Mouse (Mus musculus) kidney, embryonic 14.5 days (tissue): ENCODE results near the gene Best3. TPM values are rescaled to one million over a fixed set of nuclear protein-coding genes. Genes with fewer than 3 reads are reported as not detected.

Experiments used
- ATAC-seq: fragments of 200-750 bp; cut with Nextera tagmentation; 2 replicates; pipeline ENCODE4 v1.8.0; 2017; ENCODE audit warnings: moderate number of reproducible peaks, mild to moderate bottlenecking, moderate TSS enrichment, moderate library complexity; ENCODE audit not compliant: low FRiP score, low TSS enrichment
- H3K27ac ChIP-seq: fragments of 300-500 bp; sonication (generic); 2 replicates; pipeline ENCODE4 v1.5.1; 2014; ENCODE audit warnings: low read depth, mild to moderate bottlenecking, low read length, moderate library complexity, mixed read lengths
- H3K27me3 ChIP-seq: fragments of 300-500 bp; sonication (generic); 2 replicates; pipeline ENCODE4 v1.6.1; 2014; ENCODE audit warnings: mild to moderate bottlenecking, low read length; ENCODE audit not compliant: control insufficient read depth, insufficient read depth
- H3K36me3 ChIP-seq: fragments of 300-500 bp; sonication (generic); 2 replicates; pipeline ENCODE4 v1.6.1; 2014; ENCODE audit warnings: low read length, mixed read lengths; ENCODE audit not compliant: control insufficient read depth, insufficient read depth
- H3K4me1 ChIP-seq: fragments of 300-500 bp; sonication (generic); 2 replicates; pipeline ENCODE4 v1.6.1; 2014; ENCODE audit warnings: low read length, mixed read lengths; ENCODE audit not compliant: control insufficient read depth, insufficient read depth
- H3K4me2 ChIP-seq: fragments of 300-500 bp; sonication (generic); replicated peaks from 2 replicates; pipeline ENCODE4 v1.6.1; 2014; ENCODE audit warnings: low read depth, mild to moderate bottlenecking, low read length
- H3K4me3 ChIP-seq: fragments of 300-500 bp; sonication (generic); 2 replicates; pipeline ENCODE4 v1.5.1; 2014; ENCODE audit warnings: mild to moderate bottlenecking, low read length
- H3K9ac ChIP-seq: fragments of 300-500 bp; sonication (generic); 2 replicates; pipeline ENCODE4 v1.6.1; 2014; ENCODE audit warnings: low read depth, mild to moderate bottlenecking, low read length, moderate library complexity
- H3K9me3 ChIP-seq: fragments of 300-500 bp; sonication (generic); 2 replicates; pipeline ENCODE4 v1.6.1; 2016; ENCODE audit warnings: low read length; ENCODE audit not compliant: control insufficient read depth
- WGBS: fragments of 180-500 bp; shearing (Covaris S2); extraction: QIAGEN DNeasy Blood & Tissue Kit; methylation state at CpG from one replicate; pipeline ENCODE4 v1.1.7; 2014; 5-methylcytosine and 5-hydroxymethylcytosine counted together
- polyA plus RNA-seq: library from polyadenylated mRNA; unstranded; fragments of >200 nt; fragmentation: Nextera tagmentation; extraction: Ambion mirVana; gene quantifications from 2 replicates; pipeline ENCODE4 v1.2.1, GENCODE M21; 2014

Best3 gene
- polyA plus RNA-seq = not detected in 2 replicates

DNA sequence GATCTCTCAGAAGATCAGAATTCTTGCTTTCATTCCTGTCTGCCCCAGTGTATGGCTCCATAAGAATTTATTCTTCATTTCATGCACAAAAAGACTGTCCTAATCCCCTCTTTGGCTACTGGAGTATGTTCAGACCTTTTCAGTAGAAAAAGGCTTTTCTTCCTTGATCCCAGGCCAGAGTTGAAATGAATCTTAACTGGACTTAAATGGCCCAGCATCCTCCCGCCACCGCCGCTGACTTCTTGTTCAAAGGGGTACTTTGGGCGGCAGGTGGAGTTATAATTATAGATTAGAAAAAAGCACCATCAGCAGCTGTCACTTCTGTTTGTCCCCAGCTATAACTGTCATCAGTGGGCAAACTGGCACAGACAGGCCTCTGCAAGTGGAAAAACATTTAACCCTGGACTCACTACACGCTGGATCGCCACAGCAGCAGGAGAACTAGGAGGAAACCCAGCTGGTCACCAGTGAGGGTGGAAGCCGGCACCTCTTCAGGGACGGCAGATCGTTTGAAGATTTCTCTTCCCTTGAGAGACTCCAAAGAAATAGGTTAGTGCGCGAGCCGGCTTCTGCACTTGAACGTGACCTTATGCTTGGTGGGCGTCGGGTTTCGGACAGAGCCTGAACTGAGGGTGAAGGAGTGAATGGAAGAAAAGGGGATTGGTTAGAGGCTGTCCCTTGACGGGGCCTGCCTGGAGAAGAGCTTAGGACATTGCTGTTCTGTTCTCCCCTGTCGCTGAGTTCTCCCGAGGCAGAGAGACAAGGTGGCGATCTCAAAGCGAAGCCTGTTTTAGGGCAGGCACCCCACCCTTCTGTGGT lies at the start of gene Best3:
TSS of gene Best3 (plus strand) at position 51 of the 819 bp plus-strand sequence.
- Histone ChIP-seq H3K27ac (no peak within 1 kb of the TSS), H3K36me3 (no peaks in the 10 kb centered on the region), H3K4me1 (0 out of 2 replicates have a peak, but pooled peaks cover 6% of the 10 kb centered on the region), H3K27me3 (no peaks in the 10 kb centered on the region), H3K4me3 (no peak within 1 kb of the TSS), H3K9me3 (no peaks in the 10 kb centered on the region), H3K4me2 (no peak within 1 kb of the TSS; the same call in 1 of the 2 replicates), H3K9ac (0 out of 2 replicates have a peak within 1 kb of the TSS, but pooled peaks have one; percentile 8)
- 31% methylated on average over 21 of the region's 21 CpGs for WGBS
- ATAC-seq = 0 out of 2 replicates have a peak, but pooled peaks have one; percentile 39

- Histone ChIP-seq H3K36me3 (peaks cover 21% of the 10 kb centered on the region), H3K27ac (no peak overlapping the region), H3K9me3 (peaks cover 5% of the 10 kb centered on the region), H3K9ac (no peak overlapping the region), H3K4me3 (no peak overlapping the region), H3K4me1 (0 out of 2 replicates have a peak, but pooled peaks cover 6% of the 10 kb centered on the region), H3K4me2 (no peak overlapping the region), H3K27me3 (no peaks in the 10 kb centered on the region)
- ATAC-seq = no peak
- whole genome bisulfite sequencing = 88% methylated on average over 6 of the region's 6 CpGs
Measured at GRCm38 (mm10) chr10:116943025-116943424, 43.1 kb upstream of the Best3 start.

DNA sequence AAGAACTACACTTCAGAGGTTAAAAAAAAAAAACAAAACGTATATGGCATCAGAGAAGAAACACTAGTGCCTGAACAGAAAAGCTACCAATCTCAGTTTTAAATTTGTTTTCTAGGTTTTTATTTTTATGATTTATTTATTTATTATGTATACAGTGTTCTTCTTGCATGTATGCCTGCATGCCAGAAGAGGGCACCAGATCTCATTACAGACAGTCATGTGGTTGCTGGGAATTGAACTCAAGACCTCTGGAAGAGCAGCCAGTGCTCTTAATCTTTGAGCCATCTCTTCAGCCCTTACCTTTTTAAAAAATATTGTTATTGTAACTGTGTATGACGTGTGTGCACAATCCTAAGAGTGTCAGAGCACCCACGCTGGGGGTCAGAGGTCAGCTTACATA lies 42.0 kb upstream of the Best3 start:
- Histone ChIP-seq H3K4me2 (no peak overlapping the region), H3K9me3 (peaks cover 5% of the 10 kb centered on the region), H3K27ac (no peak overlapping the region), H3K9ac (no peak overlapping the region), H3K27me3 (no peaks in the 10 kb centered on the region), H3K36me3 (peaks cover 10% of the 10 kb centered on the region), H3K4me3 (no peak overlapping the region), H3K4me1 (0 out of 2 replicates have a peak, but pooled peaks cover 6% of the 10 kb centered on the region)
- WGBS = 86% methylated on average over 3 of the region's 3 CpGs
- no peak for ATAC-seq

DNA sequence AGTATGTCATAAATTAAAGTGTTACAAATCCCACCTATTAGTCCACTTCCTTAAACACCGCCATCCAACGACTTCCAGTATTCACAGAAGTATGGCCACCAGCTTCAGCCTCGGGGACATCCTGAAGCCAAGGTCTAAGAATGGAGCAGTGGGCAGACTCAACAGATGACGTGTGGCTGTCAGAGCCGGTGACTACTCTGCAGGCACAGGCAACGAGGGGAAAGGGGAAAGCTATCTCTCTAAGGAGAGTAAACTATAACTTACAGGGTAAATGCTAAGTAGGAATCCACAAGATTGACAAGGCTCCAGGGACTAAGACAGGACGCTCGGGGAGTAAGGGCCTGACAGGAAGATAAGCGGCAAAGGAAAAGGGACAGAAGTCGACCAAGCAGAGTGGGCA lies 41.2 kb upstream of the Best3 start:
- 0 out of 2 replicates have a peak, but pooled peaks cover 6% of the 10 kb centered on the region for H3K4me1 ChIP-seq
- no peak overlapping the region for H3K27ac ChIP-seq
- no peak overlapping the region for H3K9ac ChIP-seq
- WGBS = 30% methylated on average over 10 of the region's 10 CpGs
- ATAC-seq = no peak
- no peaks in the 10 kb centered on the region for H3K27me3 ChIP-seq
- peak overlapping the region; percentile 0; the same call in 1 of the 2 replicates for H3K4me2 ChIP-seq
- peaks cover 5% of the 10 kb centered on the region for H3K9me3 ChIP-seq
- H3K4me3 ChIP-seq = no peak overlapping the region
- H3K36me3 ChIP-seq = peaks cover 9% of the 10 kb centered on the region

DNA sequence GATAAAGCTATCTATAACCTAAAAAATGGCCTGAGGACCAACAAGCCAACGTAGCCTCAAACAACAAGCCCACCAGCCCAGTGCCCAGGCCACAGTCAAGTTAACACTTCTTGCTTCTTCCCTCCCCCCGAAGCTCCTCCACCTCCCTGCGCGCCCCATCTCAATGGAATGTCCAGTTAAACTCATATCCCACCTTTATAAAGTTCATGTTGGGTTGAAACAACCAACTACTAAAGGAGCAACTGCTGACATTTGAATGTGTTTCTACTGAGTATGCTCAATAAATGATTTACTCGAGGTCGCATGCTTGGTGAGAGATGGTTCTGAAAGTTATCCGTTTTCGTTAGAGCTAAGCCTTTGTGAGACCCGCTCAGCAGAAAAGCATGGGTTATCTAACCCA lies 37.7 kb upstream of the Best3 start:
- 65% methylated on average over 9 of the region's 9 CpGs for WGBS
- Histone ChIP-seq H3K27ac (peak overlapping the region; percentile 47; the same call in 1 of the 2 replicates), H3K27me3 (no peaks in the 10 kb centered on the region), H3K9ac (peak overlapping the region; percentile 90; the same call in 1 of the 2 replicates), H3K4me1 (0 out of 2 replicates have a peak, but pooled peaks cover 6% of the 10 kb centered on the region), H3K4me2 (peak overlapping the region; percentile 60), H3K4me3 (peak overlapping the region; percentile 90), H3K9me3 (0 out of 2 replicates have a peak, but pooled peaks cover 3% of the 10 kb centered on the region), H3K36me3 (no peaks in the 10 kb centered on the region)
- no peak for ATAC-seq

- Histone ChIP-seq H3K27me3 (no peaks in the 10 kb centered on the region), H3K27ac (peak overlapping the region; percentile 88), H3K4me3 (peak overlapping the region; percentile 90), H3K4me2 (peak overlapping the region; percentile 60), H3K4me1 (0 out of 2 replicates have a peak, but pooled peaks cover 6% of the 10 kb centered on the region), H3K9ac (peak overlapping the region; percentile 90), H3K36me3 (no peaks in the 10 kb centered on the region), H3K9me3 (0 out of 2 replicates have a peak, but pooled peaks cover 3% of the 10 kb centered on the region)
- WGBS = under 1% methylated on average over 35 of the region's 44 CpGs
- peak; percentile 24; the same call in 1 of the 2 replicates for ATAC-seq
Measured at GRCm38 (mm10) chr10:116949111-116950008, 36.8 kb upstream of the Best3 start.

DNA sequence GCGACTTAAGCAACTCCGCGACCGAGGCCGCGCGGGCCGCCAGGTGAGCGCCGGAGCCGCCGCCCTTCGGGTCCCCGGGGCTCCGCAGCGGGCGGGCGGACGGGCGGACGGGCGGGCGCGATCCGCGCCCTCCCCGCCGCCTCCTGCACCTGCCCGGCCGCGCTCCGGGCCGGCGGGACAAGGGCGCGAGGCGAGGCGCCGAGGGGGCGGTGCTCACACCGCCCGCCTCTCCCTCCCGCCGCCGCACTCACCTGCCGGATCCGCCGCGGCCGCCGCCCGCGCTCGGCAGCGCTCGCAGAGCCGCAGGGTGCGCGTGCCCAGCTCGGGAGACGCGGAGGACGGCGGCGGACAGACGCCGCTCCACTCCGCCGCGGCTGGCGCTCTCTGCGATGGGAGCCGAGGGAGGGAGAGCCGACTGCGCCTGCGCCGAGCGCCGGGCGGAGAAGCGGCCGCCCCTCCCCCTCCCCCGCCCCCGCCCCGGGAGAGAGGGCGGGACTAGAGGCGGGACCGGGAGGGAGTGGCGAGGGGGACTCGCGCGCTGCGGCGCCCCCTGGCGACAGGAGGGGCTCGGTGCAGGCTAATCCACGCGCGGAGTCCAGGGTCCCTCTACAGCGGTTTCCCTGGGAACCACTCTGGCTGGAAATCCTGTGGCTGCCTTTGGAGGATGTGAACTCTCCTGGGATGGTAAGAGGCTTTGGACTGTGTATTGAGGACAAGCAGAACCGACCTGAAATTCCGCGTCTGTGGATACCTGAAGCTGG lies 35.9 kb upstream of the Best3 start, which contains the start of gene Rab3ip:
TSS of gene Rab3ip (minus strand) at position 761 of the 761 bp plus-strand sequence.
- ATAC-seq = peak; percentile 92
- Histone ChIP-seq H3K4me2 (peak within 1 kb of the TSS; percentile 60), H3K9ac (peak within 1 kb of the TSS; percentile 90), H3K9me3 (0 out of 2 replicates have a peak, but pooled peaks cover 3% of the 10 kb centered on the region), H3K4me1 (0 out of 2 replicates have a peak, but pooled peaks cover 6% of the 10 kb centered on the region), H3K27ac (peak within 1 kb of the TSS; percentile 88), H3K4me3 (peak within 1 kb of the TSS; percentile 90), H3K27me3 (no peaks in the 10 kb centered on the region), H3K36me3 (no peaks in the 10 kb centered on the region)
- WGBS = under 1% methylated on average over 33 of the region's 103 CpGs

- ATAC-seq = no peak
- H3K9ac ChIP-seq = 0 out of 2 replicates have a peak overlapping the region, but pooled peaks have one; percentile 90
- H3K4me1 ChIP-seq = 0 out of 2 replicates have a peak, but pooled peaks cover 6% of the 10 kb centered on the region
- H3K27me3 ChIP-seq = no peaks in the 10 kb centered on the region
- H3K4me2 ChIP-seq = peak overlapping the region; percentile 60
- WGBS = 19% methylated on average over 5 of the region's 5 CpGs
- no peak overlapping the region for H3K27ac ChIP-seq
- peak overlapping the region; percentile 90 for H3K4me3 ChIP-seq
- 0 out of 2 replicates have a peak, but pooled peaks cover 7% of the 10 kb centered on the region for H3K9me3 ChIP-seq
- H3K36me3 ChIP-seq = no peaks in the 10 kb centered on the region
Measured at GRCm38 (mm10) chr10:116950886-116951285, 35.2 kb upstream of the Best3 start.
